Mouse (Mus musculus) hindlimb bud, embryonic 11.5 days (tissue): ENCODE measurements around the gene Ryr1.

Experiments
- DNase-seq: peaks from one replicate; pipeline ENCODE4 v3.0.0-alpha.2; 2012; ENCODE audit warnings: low read depth, low spot score; ENCODE audit errors: extremely low spot score

Ryr1 gene

GRCm38 (mm10) chr7:29039604-29039984 is 85.4 kb downstream of the Ryr1 start:
- DNase-seq, result peak; percentile 98

- DNase-seq, result no peak
These were observed 87.7 kb downstream of the Ryr1 start for GRCm38 (mm10) chr7:29037261-29037660.

- no peak for DNase-seq
These were observed 92.3 kb downstream of the Ryr1 start for GRCm38 (mm10) chr7:29032685-29033084.

- no peak for DNase-seq
These were observed 93.3 kb downstream of the Ryr1 start for GRCm38 (mm10) chr7:29031641-29032040.

GRCm38 (mm10) chr7:29029690-29030656 is 95.0 kb downstream of the Ryr1 start:
- DNase-seq, result no peak

- DNase-seq, result no peak
These were observed 96.2 kb downstream of the Ryr1 start for GRCm38 (mm10) chr7:29028761-29029160.

GRCm38 (mm10) chr7:29026811-29027210 is 98.2 kb downstream of the Ryr1 start:
- no peak for DNase-seq

GRCm38 (mm10) chr7:29026195-29026594 is 98.8 kb downstream of the Ryr1 start:
- DNase-seq, result no peak

GRCm38 (mm10) chr7:29025566-29025965 is 99.4 kb downstream of the Ryr1 start:
- DNase-seq, result no peak

- DNase-seq, result no peak
These were observed 101.5 kb downstream of the Ryr1 start for GRCm38 (mm10) chr7:29023514-29023913.

- no peak for DNase-seq
These were observed 102.5 kb downstream of the Ryr1 start for GRCm38 (mm10) chr7:29022479-29022878.

- no peak for DNase-seq
These were observed 105.3 kb downstream of the Ryr1 start for GRCm38 (mm10) chr7:29019447-29020220.

GRCm38 (mm10) chr7:29017222-29017621 is 107.8 kb downstream of the Ryr1 start:
- DNase-seq, result no peak

GRCm38 (mm10) chr7:29016440-29016839 is 108.5 kb downstream of the Ryr1 start:
- no peak for DNase-seq

GRCm38 (mm10) chr7:29014984-29015383 is 110.0 kb downstream of the Ryr1 start:
- no peak for DNase-seq

GRCm38 (mm10) chr7:29008714-29009113 is 116.3 kb downstream of the Ryr1 start:
- DNase-seq, result no peak

- DNase-seq, result no peak
These were observed 116.8 kb downstream of the Ryr1 start for GRCm38 (mm10) chr7:29008171-29008570.

- DNase-seq, result no peak
These were observed 117.5 kb downstream of the Ryr1 start for GRCm38 (mm10) chr7:29007224-29008101.

GRCm38 (mm10) chr7:29000651-29001605 is 124.1 kb downstream of the Ryr1 start:
- DNase-seq, result peak; percentile 57

GRCm38 (mm10) chr7:28993402-28993801 is 131.6 kb downstream of the Ryr1 start:
- no peak for DNase-seq
